Mouse (Mus musculus) gonadal fat pad, adult 2 months (tissue): Measurements from ENCODE around the gene Irf3. TPM values are rescaled to one million over a fixed set of nuclear protein-coding genes. Genes with fewer than 3 reads are reported as not detected.

Source experiments
- DNase-seq: peaks from one replicate; pipeline ENCODE4 v3.0.0-alpha.2; 2012; ENCODE audit warnings: low read depth
- polyA plus RNA-seq: library from polyadenylated mRNA; depleted of rRNA; stranded (reverse); fragments of >200 nt; gene quantifications from 2 replicates; pipeline ENCODE4 v1.2.3, GENCODE M21; 2012; rRNA removed

Irf3 gene
- polyA plus RNA-seq, 1 experiment, result 89.9 TPM

- DNase-seq, result no peak
These were observed 36.4 kb downstream of the Irf3 start for GRCm38 (mm10) chr7:45033722-45034359.

GRCm38 (mm10) chr7:45035631-45036030 lies 38.2 kb downstream of the Irf3 start:
- no peak for DNase-seq

GRCm38 (mm10) chr7:45036702-45037101 lies 39.3 kb downstream of the Irf3 start:
- DNase-seq, result no peak

- DNase-seq, result no peak
These were observed 40.4 kb downstream of the Irf3 start for GRCm38 (mm10) chr7:45037720-45038361.

GRCm38 (mm10) chr7:45038411-45038810 lies 41.0 kb downstream of the Irf3 start:
- no peak for DNase-seq

GRCm38 (mm10) chr7:45040851-45041250 lies 43.4 kb downstream of the Irf3 start:
- DNase-seq, result no peak

GRCm38 (mm10) chr7:45043307-45043706 lies 45.9 kb downstream of the Irf3 start:
- no peak for DNase-seq

- DNase-seq, result no peak
These were observed 48.3 kb downstream of the Irf3 start for GRCm38 (mm10) chr7:45045741-45046140.

GRCm38 (mm10) chr7:45046853-45047350 lies 49.5 kb downstream of the Irf3 start:
- DNase-seq, result no peak

- DNase-seq, result no peak
These were observed 50.0 kb downstream of the Irf3 start for GRCm38 (mm10) chr7:45047491-45047890.

- DNase-seq, result no peak
These were observed 50.8 kb downstream of the Irf3 start for GRCm38 (mm10) chr7:45048001-45048890.

GRCm38 (mm10) chr7:45048923-45049657 lies 51.6 kb downstream of the Irf3 start:
- DNase-seq, result no peak

GRCm38 (mm10) chr7:45050945-45051600 lies 53.6 kb downstream of the Irf3 start:
- no peak for DNase-seq

GRCm38 (mm10) chr7:45051601-45051974 lies 54.1 kb downstream of the Irf3 start:
- no peak for DNase-seq

Other genes starting within 250 kb of the Irf3 start
- 40.0 and 40.6 TPM in 2 replicates for gene Vrk3, start 249.2 kb upstream of the Irf3 start, polyA plus RNA-seq
- gene Zfp473, start 246.6 kb upstream of the Irf3 start, polyA plus RNA-seq, result 0.12 and 0.14 TPM in 2 replicates
- gene Nup62, start 181.6 kb upstream of the Irf3 start, polyA plus RNA-seq, result 36.7 and 40.5 TPM in 2 replicates
- gene Il4i1, start 181.3 kb upstream of the Irf3 start, polyA plus RNA-seq, result 2.1 and 2.7 TPM in 2 replicates
- gene Atf5, start 181.0 kb upstream of the Irf3 start, polyA plus RNA-seq, result 139 and 143 TPM in 2 replicates
- gene Akt1s1, start 148.7 kb upstream of the Irf3 start, polyA plus RNA-seq, result 72.9 and 107 TPM in 2 replicates
- 90.6 and 94.6 TPM in 2 replicates for gene Tbc1d17, start 148.6 kb upstream of the Irf3 start, polyA plus RNA-seq
- gene Pnkp, start 140.5 kb upstream of the Irf3 start, polyA plus RNA-seq, result 43.4 and 50.8 TPM in 2 replicates
- 243 and 279 TPM in 2 replicates for gene Ptov1, start 127.9 kb upstream of the Irf3 start, polyA plus RNA-seq
- 95.2 and 106 TPM in 2 replicates for gene Med25, start 104.9 kb upstream of the Irf3 start, polyA plus RNA-seq
- gene Fuz, start 101.6 kb upstream of the Irf3 start, polyA plus RNA-seq, result 34.2 and 34.5 TPM in 2 replicates
- gene Ap2a1, start 68.2 kb upstream of the Irf3 start, polyA plus RNA-seq, result 88.2 and 99.1 TPM in 2 replicates
- gene Tsks, start 54.4 kb upstream of the Irf3 start, polyA plus RNA-seq, result 3.5 and 4.7 TPM in 2 replicates
- 17.1 and 17.9 TPM in 2 replicates for gene Cpt1c, start 22.8 kb upstream of the Irf3 start, polyA plus RNA-seq
- gene Prmt1, start 11.1 kb upstream of the Irf3 start, polyA plus RNA-seq, result 211 and 218 TPM in 2 replicates
- gene Bcl2l12, start 1.1 kb downstream of the Irf3 start, polyA plus RNA-seq, result 20.3 and 22.0 TPM in 2 replicates
- gene Scaf1, start 18.7 kb downstream of the Irf3 start, polyA plus RNA-seq, result 48.9 and 60.3 TPM in 2 replicates
- 221 and 291 TPM in 2 replicates for gene Rras, start 20.3 kb downstream of the Irf3 start, polyA plus RNA-seq
- 5.7 and 10.5 TPM in 2 replicates for gene Prr12, start 55.2 kb downstream of the Irf3 start, polyA plus RNA-seq
- 71.4 and 78.1 TPM in 2 replicates for gene Nosip, start 64.8 kb downstream of the Irf3 start, polyA plus RNA-seq
- gene Prrg2, start 65.0 kb downstream of the Irf3 start, polyA plus RNA-seq, result 55.7 and 72.5 TPM in 2 replicates
- gene Rcn3, start 94.6 kb downstream of the Irf3 start, polyA plus RNA-seq, result 112 and 116 TPM in 2 replicates
- gene Fcgrt, start 106.2 kb downstream of the Irf3 start, polyA plus RNA-seq, result 152 and 158 TPM in 2 replicates
- 218 and 429 TPM in 2 replicates for gene Rps11, start 126.8 kb downstream of the Irf3 start, polyA plus RNA-seq
- 2,573 and 2,702 TPM in 2 replicates for gene Rpl13a, start 131.1 kb downstream of the Irf3 start, polyA plus RNA-seq
- gene Gm45713, start 138.6 kb downstream of the Irf3 start, polyA plus RNA-seq, result 3.6 and 5.6 TPM in 2 replicates
- 37.2 and 42.7 TPM in 2 replicates for gene Flt3l, start 138.8 kb downstream of the Irf3 start, polyA plus RNA-seq
- gene Pih1d1, start 156.7 kb downstream of the Irf3 start, polyA plus RNA-seq, result 52.4 and 58.1 TPM in 2 replicates
- 33.3 and 38.5 TPM in 2 replicates for gene Aldh16a1, start 156.9 kb downstream of the Irf3 start, polyA plus RNA-seq
- 0.86 and 0.95 TPM in 2 replicates for gene Slc17a7, start 166.3 kb downstream of the Irf3 start, polyA plus RNA-seq
- gene Gfy, start 181.9 kb downstream of the Irf3 start, polyA plus RNA-seq, result not detected in 2 replicates
- gene Pth2, start 183.3 kb downstream of the Irf3 start, polyA plus RNA-seq, result not detected in 2 replicates
- 0.39 and 0.41 TPM in 2 replicates for gene Ccdc155, start 207.2 kb downstream of the Irf3 start, polyA plus RNA-seq
- gene Dkkl1, start 214.5 kb downstream of the Irf3 start, polyA plus RNA-seq, result 11.5 and 18.9 TPM in 2 replicates
- gene Tead2, start 218.1 kb downstream of the Irf3 start, polyA plus RNA-seq, result 32.6 and 50.1 TPM in 2 replicates
- gene Cd37, start 241.5 kb downstream of the Irf3 start, polyA plus RNA-seq, result 19.8 and 24.3 TPM in 2 replicates
- 0.32 and 0.46 TPM in 2 replicates for gene Slc6a16, start 243.4 kb downstream of the Irf3 start, polyA plus RNA-seq